Mouse (Mus musculus) myocyte (in vitro differentiated cells): ENCODE measurements around the gene Naip1.
"Not testable (repeated sequence)": the region's sequence is repeated elsewhere in the genome, so short reads cannot be mapped to it uniquely, and the experiment has no call there.

ENCODE experiments used
- E2F4 ChIP-seq: IDR thresholded peaks from one replicate; pipeline ENCODE4 v1.6.1; 2011; ENCODE audit warnings: mild to moderate bottlenecking, control low read depth, moderate library complexity; ENCODE audit not compliant: insufficient read depth
- MAX ChIP-seq: IDR thresholded peaks from one replicate; pipeline ENCODE4 v1.6.1; 2011; ENCODE audit warnings: low read depth, mild to moderate bottlenecking, control low read depth
- MYOD1 ChIP-seq, 3 experiments: IDR thresholded peaks; one replicate each; pipeline ENCODE4 v1.6.1; 2011; ENCODE audit warnings: control low read depth in 2 of 3, low read depth in 2 of 3, mild to moderate bottlenecking in 2 of 3, moderate library complexity in 1 of 3; ENCODE audit not compliant: insufficient read length in 2 of 3, control insufficient read depth in 1 of 3
- POLR2A ChIP-seq: IDR thresholded peaks from one replicate; pipeline ENCODE4 v1.6.1; 2011; ENCODE audit warnings: low read depth, mild to moderate bottlenecking, control low read depth, moderate library complexity; ENCODE audit not compliant: insufficient read length
- POLR2AphosphoS2 ChIP-seq: IDR thresholded peaks from one replicate; pipeline ENCODE4 v1.6.1; 2011; ENCODE audit warnings: low read depth, control low read depth; ENCODE audit not compliant: insufficient read length
- SRF ChIP-seq: IDR thresholded peaks from one replicate; pipeline ENCODE4 v1.6.1; 2011; ENCODE audit warnings: low read depth; ENCODE audit not compliant: control insufficient read depth, insufficient read length
- TCF12 ChIP-seq: IDR thresholded peaks from one replicate; pipeline ENCODE4 v1.6.1; 2011; ENCODE audit warnings: mild to moderate bottlenecking, control low read depth; ENCODE audit not compliant: poor library complexity, insufficient read depth, severe bottlenecking
- USF1 ChIP-seq: IDR thresholded peaks from one replicate; pipeline ENCODE4 v1.6.1; 2011; ENCODE audit warnings: low read depth, mild to moderate bottlenecking, control low read depth, moderate library complexity

DNA sequence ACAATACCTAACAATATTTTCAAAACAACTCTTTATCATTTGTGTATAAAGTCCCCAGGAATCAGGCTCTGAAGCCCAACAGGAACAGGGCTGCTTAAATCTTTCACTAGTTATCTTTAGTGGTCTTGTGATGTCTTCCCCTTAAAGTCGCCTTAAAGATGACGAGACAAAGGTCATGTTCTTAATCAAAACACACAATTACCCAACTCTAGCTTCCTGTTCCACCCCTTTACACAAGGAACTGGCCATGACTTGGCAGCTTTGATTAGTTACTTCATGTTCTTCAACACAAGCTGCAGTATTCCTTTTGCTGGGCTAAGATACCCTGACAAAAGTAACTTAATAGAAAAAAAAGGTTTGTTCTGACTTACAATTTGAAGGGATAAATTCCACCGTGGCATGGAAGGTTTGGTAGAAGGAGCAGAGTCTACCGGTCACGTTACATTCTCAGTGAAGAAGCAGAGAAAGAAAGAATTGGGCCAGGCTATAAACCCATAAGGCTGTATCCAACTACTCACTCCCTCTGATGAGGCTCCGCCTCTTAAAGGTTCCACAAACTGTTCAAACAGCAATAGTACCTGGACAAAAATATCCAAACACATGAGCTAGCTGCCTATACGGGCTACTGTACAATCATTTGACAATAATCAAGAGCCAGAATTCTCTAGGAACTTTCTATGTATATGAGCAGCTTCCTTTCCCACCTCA is 49.6 kb downstream of the Naip1 start:
- TF ChIP-seq USF1; POLR2AphosphoS2; MAX; E2F4; POLR2A; TCF12; SRF; MYOD1 (IDR thresholded peaks at IDR 0.05; ENCODE audit: control insufficient read depth in 1 of 3, insufficient read length in 2 of 3, low read depth in 2 of 3): not testable (repeated sequence)
